Mouse (Mus musculus): ENCODE results near the gene Ugcg.

DNA sequence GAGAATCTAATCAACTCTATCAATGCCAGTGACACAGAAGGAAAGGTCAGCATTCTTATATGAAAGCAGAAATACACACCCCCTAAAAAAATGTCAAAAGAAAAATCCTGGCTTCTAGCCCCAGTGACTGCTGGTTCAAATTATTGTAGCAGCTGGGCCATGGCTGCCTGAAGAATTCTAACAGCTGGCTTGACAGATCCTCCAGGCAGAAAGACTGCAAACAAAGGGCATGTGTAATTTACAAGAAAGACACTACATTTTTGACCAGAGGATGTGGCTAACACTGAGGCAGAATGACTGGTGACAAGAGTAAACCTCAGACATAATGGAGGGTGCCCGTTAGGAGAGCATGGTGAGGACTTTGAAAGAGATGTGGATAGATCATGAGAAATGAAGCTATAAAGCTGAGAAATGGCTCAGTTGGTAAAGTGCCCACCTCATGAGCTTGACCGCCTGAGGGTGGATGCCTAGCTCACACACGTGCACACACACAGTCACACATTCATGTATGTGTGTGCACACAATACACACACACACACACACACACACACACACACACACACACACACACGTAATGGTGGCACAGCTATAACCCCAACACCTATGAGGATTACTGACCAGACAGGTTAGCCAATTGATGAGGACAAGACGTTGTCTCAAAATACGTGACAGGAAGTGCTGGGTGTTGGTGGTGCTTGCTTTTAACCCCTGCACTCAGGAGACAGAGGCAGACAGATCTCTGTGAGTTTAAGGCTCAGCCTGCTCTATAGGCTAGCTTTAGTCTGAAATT, 42.4 kb downstream of the Ugcg start:
- TF ChIP-seq POLR2A (IDR thresholded peaks at IDR 0.05; ENCODE audit: borderline replicate concordance, insufficient read depth, low read length) (no peak), CTCF (IDR thresholded peaks at IDR 0.05; ENCODE audit: borderline replicate concordance, insufficient read depth, low read depth, low read length) (no peak)
